Mouse (Mus musculus): Measurements from ENCODE around the gene Mpig6b.

Gene Mpig6b

DNA sequence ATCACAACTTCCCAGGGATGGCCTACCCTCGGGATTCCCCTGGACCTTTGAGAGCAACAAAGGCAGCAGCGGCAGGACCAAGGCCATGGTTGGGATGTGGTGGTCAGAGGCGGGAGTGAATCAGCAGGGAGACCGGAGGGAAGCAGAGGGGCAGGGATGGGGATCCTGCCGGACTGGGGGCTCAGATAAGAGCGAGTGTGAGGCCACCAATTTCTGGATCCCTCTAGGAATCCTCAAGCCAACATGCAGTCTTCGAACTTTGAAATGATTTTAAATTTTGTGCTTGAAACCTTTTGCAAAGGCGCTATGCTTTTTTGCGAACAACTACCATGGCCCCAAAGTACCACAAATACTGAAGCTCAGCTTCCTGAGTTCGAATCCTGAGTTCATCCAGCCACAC lies at the start of gene Mpig6b:
Mpig6b (minus strand) TSS at position 101 of the 400 bp plus-strand sequence.
- no peak for DNase-seq

DNA sequence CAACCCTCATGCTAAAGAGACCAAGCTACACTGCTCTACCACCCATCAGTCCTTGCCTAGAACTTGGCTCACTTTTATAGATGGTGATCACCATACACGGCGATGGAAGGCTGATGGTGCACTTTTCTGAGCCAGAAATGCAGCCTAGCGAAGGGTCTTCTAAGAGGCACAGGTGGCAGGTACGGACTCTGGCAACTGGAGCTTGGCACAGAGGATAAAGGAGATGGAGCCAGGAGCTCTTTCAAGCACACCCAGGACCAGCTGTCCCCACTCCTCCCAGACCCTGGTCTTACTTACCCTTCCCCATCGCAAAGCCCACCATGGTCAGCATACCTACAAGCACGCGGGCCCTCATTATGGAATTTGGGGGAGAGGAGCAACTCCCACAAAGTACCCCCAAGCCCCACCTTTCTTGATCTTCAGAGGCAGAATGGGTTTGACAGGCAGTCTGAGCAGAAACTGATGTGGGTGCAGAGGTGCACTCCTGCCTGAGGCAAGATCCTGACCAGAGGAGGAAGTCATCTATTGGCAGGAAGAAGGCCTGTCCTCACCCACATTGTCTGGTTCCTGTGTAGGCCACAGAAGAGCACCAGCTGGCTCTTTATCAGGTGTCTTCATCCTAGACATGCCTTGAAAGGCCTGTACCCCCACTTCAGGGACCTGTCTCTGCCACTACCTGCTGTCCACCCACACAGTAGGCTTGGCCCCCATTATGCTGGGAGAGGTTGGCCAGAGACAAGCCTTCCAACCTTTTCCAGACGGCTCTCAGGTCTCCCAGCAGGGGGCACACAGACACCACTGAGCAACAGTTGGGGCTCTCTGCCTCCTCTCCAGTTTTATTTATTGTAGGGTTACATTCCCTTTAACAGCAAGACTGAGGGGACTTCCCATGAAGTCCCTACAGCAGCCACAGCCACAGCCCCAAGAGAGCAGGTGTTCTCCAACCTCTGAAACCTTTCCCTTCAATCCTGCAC lies 49.3 kb upstream of the Mpig6b start, which contains the start of gene Ly6g5b:
Ly6g5b (minus strand) TSS at position 383 of the 974 bp plus-strand sequence.
- no peak for DNase-seq

GRCm38 (mm10) chr17:35111774-35112173 lies 45.8 kb upstream of the Mpig6b start:
- no peak for DNase-seq

DNA sequence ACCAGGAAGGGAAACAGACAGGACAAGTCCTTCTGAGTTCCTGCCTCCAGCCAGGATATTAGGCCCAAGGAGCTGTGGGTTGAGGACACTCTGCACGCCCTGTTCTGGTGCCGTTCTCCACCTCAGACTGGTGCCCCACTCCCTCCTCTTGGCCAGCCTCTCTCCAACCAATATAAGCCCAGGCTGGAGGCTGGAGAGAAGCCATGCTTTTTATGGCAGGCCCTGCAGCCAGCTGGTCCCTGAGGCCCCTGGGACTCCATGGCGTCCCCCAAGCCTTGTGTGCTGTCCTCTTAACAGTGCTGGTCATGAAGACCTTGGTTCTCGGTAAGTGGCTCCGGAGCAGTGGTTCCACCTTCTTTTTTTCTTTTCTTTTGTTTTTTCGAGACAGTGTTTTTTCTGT lies 42.1 kb upstream of the Mpig6b start, which contains the start of gene Ly6g5c:
Ly6g5c (plus strand) TSS at position 183 of the 400 bp plus-strand sequence.
- DNase-seq = no peak

DNA sequence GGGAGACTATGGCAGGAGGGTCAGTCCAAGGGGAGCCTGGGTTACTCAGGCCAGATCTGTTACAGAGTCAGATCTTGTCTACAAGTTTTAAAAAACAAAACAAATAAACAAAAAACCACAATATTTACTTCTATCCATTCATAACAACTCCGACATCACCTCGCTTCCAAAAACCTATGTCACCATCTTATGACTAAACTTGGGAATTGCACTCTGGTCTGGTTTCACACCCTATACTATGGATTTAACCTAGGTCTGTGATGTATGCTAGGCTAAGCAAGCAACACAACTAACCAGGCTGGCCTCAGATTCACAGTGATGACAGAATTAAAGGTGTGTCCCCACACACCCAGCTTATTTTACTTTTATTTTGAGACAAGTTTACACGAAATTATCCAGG lies 40.5 kb upstream of the Mpig6b start:
- no peak for DNase-seq

GRCm38 (mm10) chr17:35105740-35106389 lies 39.9 kb upstream of the Mpig6b start:
- peak; percentile 80 for DNase-seq

- DNase-seq = no peak
These were observed 38.8 kb upstream of the Mpig6b start for GRCm38 (mm10) chr17:35104754-35105153.

GRCm38 (mm10) chr17:35104079-35104478 lies 38.1 kb upstream of the Mpig6b start:
- no peak for DNase-seq

- DNase-seq = no peak
These were observed 37.3 kb upstream of the Mpig6b start for GRCm38 (mm10) chr17:35103221-35103690.

GRCm38 (mm10) chr17:35102299-35102698 lies 36.3 kb upstream of the Mpig6b start:
- no peak for DNase-seq

DNA sequence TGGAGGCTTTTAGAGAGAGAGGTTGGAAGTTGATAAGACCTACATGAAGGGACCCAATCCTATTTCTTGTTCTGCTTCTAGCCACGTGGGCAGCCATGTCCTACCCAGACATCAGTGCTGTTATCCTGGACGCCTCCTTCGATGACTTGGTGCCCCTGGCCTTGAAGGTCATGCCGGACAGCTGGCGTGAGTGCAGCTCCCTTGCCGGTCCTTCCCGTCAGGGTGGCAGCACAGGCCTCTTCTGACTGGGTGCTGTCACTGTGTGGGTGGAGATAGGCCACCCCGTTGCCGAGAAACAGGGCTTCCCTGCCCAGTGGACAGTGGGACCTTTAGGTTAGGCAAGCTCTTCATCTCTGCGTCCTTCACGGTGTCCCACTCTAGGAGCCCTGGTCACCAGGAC lies 35.2 kb upstream of the Mpig6b start:
- no peak for DNase-seq

DNA sequence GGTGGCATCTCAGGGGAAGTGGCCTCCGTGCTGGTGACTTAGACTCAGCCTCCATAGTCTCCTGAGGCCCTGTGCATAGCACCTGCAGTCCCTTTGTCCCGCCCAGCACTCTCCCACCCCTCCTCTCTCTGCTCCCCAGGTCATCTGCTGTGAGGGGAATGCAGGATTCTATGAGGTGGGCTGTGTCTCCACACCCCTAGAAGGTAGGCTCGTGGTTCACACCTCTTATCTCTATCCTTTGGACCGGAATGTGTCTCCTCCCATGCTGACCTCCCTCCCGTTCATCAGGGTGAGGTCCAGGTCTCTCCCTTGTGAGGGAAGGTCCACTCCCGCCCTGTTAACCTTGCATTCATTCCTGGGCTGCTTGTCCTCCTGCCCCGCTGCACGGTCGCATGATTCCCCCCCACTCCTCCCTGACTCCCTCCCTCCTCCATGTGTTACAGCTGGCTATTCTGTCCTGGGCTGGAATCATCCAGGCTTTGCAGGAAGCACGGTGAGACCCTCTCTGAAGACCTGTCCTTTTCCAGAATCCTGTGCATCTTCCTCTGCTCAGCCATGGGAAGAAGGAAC lies 34.3 kb upstream of the Mpig6b start:
- no peak for DNase-seq

DNA sequence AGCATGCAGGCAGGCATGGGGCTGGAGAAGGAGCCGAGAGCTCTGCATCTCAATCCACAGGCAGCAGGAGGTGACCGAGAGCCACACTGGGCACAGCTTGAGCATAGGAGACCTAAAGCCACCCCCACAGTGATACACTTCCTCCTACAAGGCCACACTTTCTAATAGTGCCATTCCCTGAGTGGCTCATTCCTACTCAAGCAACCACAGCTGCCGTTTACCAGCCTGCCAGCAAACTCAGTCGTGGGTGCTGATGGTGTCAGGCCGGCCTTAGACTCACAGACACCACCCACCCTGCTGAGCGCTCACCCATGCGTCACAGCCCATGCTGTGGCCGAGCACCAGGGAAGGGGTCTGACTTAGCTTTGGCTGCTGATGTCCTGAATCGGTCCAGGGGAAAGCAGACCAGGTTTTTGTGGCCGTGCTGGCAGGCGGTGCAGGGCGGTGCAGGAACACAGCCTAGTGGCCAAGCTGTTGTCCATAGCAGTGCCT lies 31.2 kb upstream of the Mpig6b start:
- DNase-seq = no peak

DNA sequence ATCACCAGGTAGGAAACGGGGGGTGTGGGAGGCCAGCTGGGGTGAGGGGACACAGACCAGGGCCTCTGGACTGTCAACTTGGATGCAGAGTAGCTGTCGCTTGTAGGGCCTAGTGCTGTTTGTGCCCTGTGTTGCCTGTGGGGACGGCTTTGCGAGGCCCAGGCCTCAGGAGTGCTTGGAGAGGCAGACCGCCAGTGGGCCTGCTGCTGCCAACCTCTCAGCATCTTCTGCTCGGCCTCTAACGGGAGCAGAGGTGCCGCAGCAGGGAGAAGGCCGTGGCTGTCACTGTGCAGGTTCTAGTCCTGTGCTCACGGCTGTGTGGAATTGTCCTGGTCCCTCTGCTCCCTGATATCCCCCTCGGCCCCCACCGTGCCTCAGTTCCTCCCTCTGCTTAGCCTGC lies 30.6 kb upstream of the Mpig6b start:
- DNase-seq = no peak

DNA sequence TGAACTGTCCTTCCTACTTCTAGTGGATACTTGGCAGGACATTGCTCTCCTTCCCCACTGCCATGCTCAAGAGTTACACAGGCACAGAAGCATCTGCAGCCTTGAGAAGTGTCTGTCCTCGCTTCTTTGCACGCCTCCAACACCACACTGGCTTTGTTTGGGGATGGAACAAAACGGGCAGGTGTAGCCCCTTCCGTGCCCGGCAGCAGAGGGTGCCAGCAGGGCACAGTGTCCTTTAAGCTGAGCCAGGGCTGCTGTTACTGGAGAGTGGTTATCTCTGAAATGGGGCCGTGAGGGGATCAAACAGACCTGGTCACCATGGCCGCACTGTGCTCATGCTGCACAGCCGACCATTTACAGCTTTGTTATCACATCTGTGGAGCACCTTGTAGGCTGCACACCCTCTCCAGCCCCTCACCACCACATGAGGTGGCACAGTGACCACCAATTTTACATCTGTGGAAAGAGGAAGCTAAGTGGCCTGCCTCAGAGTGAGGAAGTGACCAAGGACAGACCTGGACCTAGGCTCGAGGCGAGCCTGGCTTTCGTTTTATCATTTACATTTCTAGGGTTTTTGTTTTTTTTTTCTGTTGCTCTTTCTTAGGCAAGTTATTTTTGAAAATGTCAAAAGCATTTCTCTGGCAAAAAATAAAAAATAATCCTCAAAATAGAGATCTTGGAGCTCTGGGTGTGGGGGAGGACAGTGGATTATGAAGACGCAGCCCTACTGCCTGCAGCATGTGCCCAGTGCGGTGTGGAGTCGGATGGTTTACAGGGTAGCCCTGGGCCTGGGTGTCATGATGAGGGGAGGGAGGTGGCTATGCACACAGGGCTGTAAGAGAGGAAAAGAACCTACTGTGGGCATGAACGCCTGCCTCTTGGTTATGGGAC lies 28.7 kb upstream of the Mpig6b start:
- no peak for DNase-seq

GRCm38 (mm10) chr17:35092403-35093198 lies 26.6 kb upstream of the Mpig6b start:
- DNase-seq = no peak

- DNase-seq = no peak
These were observed 24.4 kb upstream of the Mpig6b start for GRCm38 (mm10) chr17:35090166-35090932.

- peak; percentile 97 for DNase-seq
These were observed 23.1 kb upstream of the Mpig6b start, which contains the start of gene Abhd16a for GRCm38 (mm10) chr17:35088825-35089644. TSS of gene Abhd16a (plus strand) at chr17:35089263.

GRCm38 (mm10) chr17:35088151-35088550 lies 22.2 kb upstream of the Mpig6b start:
- DNase-seq = no peak

Data from retina, postnatal 1 day (tissue).